Mouse (Mus musculus): ENCODE results near the gene Cd83. TPM values are rescaled to one million over a fixed set of nuclear protein-coding genes. Genes with fewer than 3 reads are reported as not detected.

The Cd83 gene
- polyA plus RNA-seq, 1 experiment from 2014 or later = 18.1 TPM

Other genes with a start within 250 kb of the Cd83 start
- gene Mcur1, start 224.6 kb upstream of the Cd83 start, polyA plus RNA-seq (2015; fragmentation: Nextera tagmentation; extraction: Ambion mirVana) = 7.9 and 8.4 TPM in 2 replicates
- gene Rnf182, start 169.1 kb upstream of the Cd83 start, polyA plus RNA-seq (2015; fragmentation: Nextera tagmentation; extraction: Ambion mirVana) = 34.0 and 36.1 TPM in 2 replicates